ENCODE assay signal across 16 mouse cellular contexts in genomic region chr14:78282490-78282889, GRCm38 (mm10). TPM values are rescaled to one million over a fixed set of nuclear protein-coding genes. Genes with fewer than 3 reads are reported as not detected.
DNase-seq lines count a peak whose midpoint lies in the region; ATAC-seq and TF ChIP-seq lines count a peak whose summit lies in the region.
"Had no signal": no experiment of that assay in that cellular context is flagged by ENCODE, and none has a peak within 500 bp of the region (broad histone marks: within the 10 kb centered on the region; RNA-seq: fewer than 3 reads in every experiment).

No protein-coding gene starts in this region.

- H3K9me3 ChIP-seq in intestine, postnatal 0 days (ENCODE audit: control insufficient read depth) = no peaks in the 10 kb centered on the region
- H3K9me3 ChIP-seq in intestine, embryonic 15.5 days = no peaks in the 10 kb centered on the region
- H3K9me3 ChIP-seq: embryonic facial prominence, embryonic 15.5 days; hindbrain, embryonic 10.5 days; limb, embryonic 15.5 days; midbrain, embryonic 13.5 days; neural tube, embryonic 12.5 days had no signal

- 0 out of 2 replicates have a peak, but pooled peaks have one; percentile 10 for TF ChIP-seq CTCF in intestine, postnatal 0 days (IDR thresholded peaks at IDR 0.05; ENCODE audit: low read depth)
- peak; percentile 23; the same call in 1 of the 2 replicates for TF ChIP-seq CTCF in cortical plate, adult 2 months (IDR thresholded peaks at IDR 0.05; ENCODE audit: extremely low read depth, insufficient read depth, low read length)

- H3K27me3 ChIP-seq in intestine, postnatal 0 days (replicated peaks; ENCODE audit: control insufficient read depth, insufficient read depth, low read length) = peaks cover 3% of the 10 kb centered on the region; the same call in 1 of the 2 replicates
- no peaks in the 10 kb centered on the region for H3K27me3 ChIP-seq in intestine, embryonic 15.5 days (replicated peaks)
- H3K27me3 ChIP-seq: embryonic facial prominence, embryonic 15.5 days; limb, embryonic 15.5 days; neural tube, embryonic 12.5 days had no signal

- H3K4me3 ChIP-seq in intestine, postnatal 0 days (ENCODE audit: low read depth, low read length) = no peak overlapping the region
- no peak overlapping the region for H3K4me3 ChIP-seq in intestine, embryonic 15.5 days (replicated peaks)
- H3K4me3 ChIP-seq in cortical plate, adult 2 months (ENCODE audit: insufficient read depth, low read length) = no peak overlapping the region
- H3K4me3 ChIP-seq: embryonic facial prominence, embryonic 15.5 days; hindbrain, embryonic 10.5 days; limb, embryonic 15.5 days; midbrain, embryonic 13.5 days; neural tube, embryonic 12.5 days had no signal

- H3K4me2 ChIP-seq in intestine, postnatal 0 days (replicated peaks; ENCODE audit: low read depth) = no peak overlapping the region
- H3K4me2 ChIP-seq in intestine, embryonic 15.5 days (replicated peaks) = no peak overlapping the region
- H3K4me2 ChIP-seq: embryonic facial prominence, embryonic 15.5 days; heart, embryonic 11.5 days; limb, embryonic 15.5 days; midbrain, embryonic 13.5 days; neural tube, embryonic 12.5 days had no signal

- WGBS in intestine, postnatal 0 days = 77% methylated on average over 11 of the region's 11 CpGs
- 75% methylated on average over 11 of the region's 11 CpGs for WGBS in intestine, embryonic 15.5 days

- peak; percentile 40 to 42 for DNase-seq in layer of hippocampus, postnatal 36 days
- DNase-seq in right cerebral cortex, postnatal 25 days = peak; percentile 50
- no peak for DNase-seq in gastrocnemius, adult 18-20 months (ENCODE audit: low spot score)
- DNase-seq: adrenal gland, postnatal 10 days; kidney, adult 18-20 months; thymus, postnatal 36 days had no signal

- H3K4me1 ChIP-seq in intestine, postnatal 0 days (replicated peaks; ENCODE audit: control insufficient read depth, insufficient read depth, low read length) = no peaks in the 10 kb centered on the region
- no peaks in the 10 kb centered on the region for H3K4me1 ChIP-seq in intestine, embryonic 15.5 days (replicated peaks)
- no peaks in the 10 kb centered on the region; the same call in 1 of the 2 replicates for H3K4me1 ChIP-seq in cortical plate, adult 2 months (ENCODE audit: control insufficient read depth, insufficient read depth, low read length)
- H3K4me1 ChIP-seq: embryonic facial prominence, embryonic 15.5 days; limb, embryonic 15.5 days had no signal

- H3K27ac ChIP-seq in intestine, postnatal 0 days (ENCODE audit: low read depth, low read length) = no peak overlapping the region
- no peak overlapping the region for H3K27ac ChIP-seq in intestine, embryonic 15.5 days
- no peak overlapping the region for H3K27ac ChIP-seq in cortical plate, adult 2 months (ENCODE audit: insufficient read depth, low read length)
- H3K27ac ChIP-seq: embryonic facial prominence, embryonic 15.5 days; hindbrain, embryonic 10.5 days; limb, embryonic 15.5 days; midbrain, embryonic 13.5 days; neural tube, embryonic 12.5 days had no signal

- no peaks in the 10 kb centered on the region for H3K36me3 ChIP-seq in intestine, postnatal 0 days (ENCODE audit: control insufficient read depth, insufficient read depth)
- no peaks in the 10 kb centered on the region for H3K36me3 ChIP-seq in intestine, embryonic 15.5 days
- H3K36me3 ChIP-seq: embryonic facial prominence, embryonic 15.5 days; hindbrain, embryonic 10.5 days; limb, embryonic 15.5 days; midbrain, embryonic 13.5 days; neural tube, embryonic 12.5 days had no signal

- TF ChIP-seq POLR2A in cortical plate, adult 2 months (IDR thresholded peaks at IDR 0.05; ENCODE audit: extremely low read depth, insufficient read depth, low read length) = no peak

- ATAC-seq in intestine, postnatal 0 days = no peak
- no peak for ATAC-seq in intestine, embryonic 15.5 days
- no peak for ATAC-seq in inflammation-experienced regulatory T-cells, adult 6 months
- ATAC-seq: midbrain, embryonic 13.5 days had no signal

- H3K9ac ChIP-seq in intestine, postnatal 0 days (ENCODE audit: low read depth, low read length) = no peak overlapping the region
- H3K9ac ChIP-seq in intestine, embryonic 15.5 days = no peak overlapping the region
- H3K9ac ChIP-seq: embryonic facial prominence, embryonic 15.5 days; limb, embryonic 15.5 days; midbrain, embryonic 13.5 days; neural tube, embryonic 12.5 days had no signal

RNA-seq across cellular contexts. Expression of gene Tnfsf11, which starts 25.4 kb away (rescaled TPM):
- polyA plus RNA-seq in intestine, postnatal 0 days (2015; fragmentation: Nextera tagmentation; extraction: Ambion mirVana) = 0.10 and 0.26 TPM in 2 replicates
- 0.26 and 0.30 TPM in 2 replicates for polyA plus RNA-seq in intestine, embryonic 15.5 days (2015; fragmentation: Nextera tagmentation; extraction: Ambion mirVana)
- 0.04 TPM in 1 of 2 replicates, not detected in the other for polyA plus RNA-seq in cortical plate, adult 2 months (2012; rRNA removed)
- not detected for total RNA-seq in layer of hippocampus, postnatal 36 days (2021)
- polyA plus RNA-seq in inflammation-experienced regulatory T-cells, adult 6 months (2017; shearing (Covaris generic)) = 10 to 100 TPM in 2 of 3 experiments, 1 to 10 TPM in 1; 8.9 to 19.7 (median 14.2) TPM
- total RNA-seq in gastrocnemius, adult 18-20 months (2021) = not detected
- polyA plus RNA-seq: neural tube, embryonic 12.5 days had no signal
